In genomic region chr9:59431626-59432025, GRCm38 (mm10) we compare ENCODE assay signal across 21 mouse cellular contexts. TPM values are rescaled to one million over a fixed set of nuclear protein-coding genes. Genes with fewer than 3 reads are reported as not detected.
DNase-seq lines count a peak whose midpoint lies in the region; ATAC-seq lines count a peak whose summit lies in the region.
"Had no signal": no experiment of that assay in that cellular context is flagged by ENCODE, and none has a peak within 500 bp of the region (broad histone marks: within the 10 kb centered on the region; RNA-seq: fewer than 3 reads in every experiment).

No protein-coding gene starts in this region.

- no peak for DNase-seq in frontal cortex, postnatal 10 days (ENCODE audit: low spot score in 2 of 2)
- DNase-seq in thymus, postnatal 0 days (ENCODE audit: low spot score): peak; percentile 51
- no peak for DNase-seq in thymus, postnatal 36 days
- peak; percentile 60 for DNase-seq in induced T-regulatory cell, adult 2 months (ENCODE audit: low read depth)
- DNase-seq in thymus, postnatal 25 days: peak; percentile 7
- DNase-seq in embryo, embryonic 11 days: no peak
- no peak for DNase-seq in urinary bladder, adult 2 months (ENCODE audit: low spot score)
- DNase-seq: adrenal gland, adult 8-10 months; cerebellum, adult 9-10 months; cerebellum, postnatal 36 days; gastrocnemius, postnatal 10 days; kidney, postnatal 14 days; layer of hippocampus, adult 9-11 months; lung, embryonic 14.5 days; lung, postnatal 14 days; midbrain, embryonic 14.5 days; right cerebral cortex, postnatal 4 days had no signal

- ATAC-seq in frontal cortex, adult (ENCODE audit: low TSS enrichment): peak; percentile 52
- ATAC-seq: forebrain, embryonic 15.5 days; hindbrain, postnatal 0 days; intestine, postnatal 0 days had no signal

RNA-seq across cellular contexts. Expression of gene Arih1, which starts 54.8 kb away (rescaled TPM):
- polyA plus RNA-seq in thymus, postnatal 0 days (2015; fragmentation: Nextera tagmentation; extraction: Ambion mirVana): 12.3 and 13.7 TPM in 2 replicates
- 40.0 and 45.5 TPM in 2 replicates for polyA plus RNA-seq in urinary bladder, adult 2 months (2012; rRNA removed)

Comparison
In these comparisons a context has a peak if more than half of its experiments do, and no peak if none do; other contexts are left out.
1. DNase-seq: peak in thymus, postnatal 0 days (single experiment), induced T-regulatory cell, adult 2 months (single experiment) and thymus, postnatal 25 days (single experiment); none in frontal cortex, postnatal 10 days (0 of 2), thymus, postnatal 36 days (0 of 2), embryo, embryonic 11 days (single experiment) and urinary bladder, adult 2 months (single experiment).